13 mouse cellular contexts compared by ENCODE assay signal in genomic region chr1:20941857-20942256, GRCm38 (mm10).
"Had no signal": no experiment of that assay in that cellular context is flagged by ENCODE, and none has a peak within 500 bp of the region (broad histone marks: within the 10 kb centered on the region; RNA-seq: fewer than 3 reads in every experiment).

No protein-coding gene starts in this region.

- H3K4me2 ChIP-seq: intestine, embryonic 15.5 days; liver, embryonic 13.5 days; midbrain, embryonic 12.5 days; neural tube, embryonic 13.5 days; stomach, embryonic 15.5 days had no signal

- H3K4me1 ChIP-seq: intestine, embryonic 15.5 days; liver, embryonic 13.5 days; midbrain, embryonic 12.5 days; neural tube, embryonic 13.5 days; stomach, embryonic 15.5 days had no signal

- ATAC-seq: intestine, embryonic 15.5 days; midbrain, embryonic 16.5 days had no signal

- H3K27ac ChIP-seq: intestine, embryonic 15.5 days; left cerebral cortex, adult 2 months; liver, embryonic 13.5 days; midbrain, embryonic 12.5 days; neural tube, embryonic 13.5 days; stomach, embryonic 15.5 days had no signal

- H3K36me3 ChIP-seq: intestine, embryonic 15.5 days; liver, embryonic 13.5 days; midbrain, embryonic 12.5 days; neural tube, embryonic 13.5 days; stomach, embryonic 15.5 days had no signal

- H3K27me3 ChIP-seq: intestine, embryonic 15.5 days; liver, embryonic 13.5 days; midbrain, embryonic 12.5 days; neural tube, embryonic 13.5 days; stomach, embryonic 15.5 days had no signal

- H3K9me3 ChIP-seq: intestine, embryonic 15.5 days; liver, embryonic 13.5 days; neural tube, embryonic 13.5 days; stomach, embryonic 15.5 days had no signal

- H3K9ac ChIP-seq: intestine, embryonic 15.5 days; liver, embryonic 13.5 days; midbrain, embryonic 12.5 days; neural tube, embryonic 13.5 days; stomach, embryonic 15.5 days had no signal

- DNase-seq: kidney, adult 8-10 months; kidney, postnatal 4 days; liver, embryonic 13.5 days; lung, adult 18-20 months; retina, postnatal 1 day; thymus, adult 2 months; thymus, postnatal 25 days had no signal

- H3K4me3 ChIP-seq: intestine, embryonic 15.5 days; left cerebral cortex, adult 2 months; liver, embryonic 13.5 days; midbrain, embryonic 12.5 days; neural tube, embryonic 13.5 days; stomach, embryonic 15.5 days had no signal
